ENCODE assay signal across 30 mouse cellular contexts in genomic region chr16:6287699-6288098, GRCm38 (mm10).
A peak's percentile ranks its signal among the peaks of the same experiment; 100 is the strongest.
DNase-seq lines count a peak whose midpoint lies in the region; ATAC-seq and TF ChIP-seq lines count a peak whose summit lies in the region.
"Had no signal": no experiment of that assay in that cellular context is flagged by ENCODE, and none has a peak within 500 bp of the region (broad histone marks: within the 10 kb centered on the region; RNA-seq: fewer than 3 reads in every experiment).

No protein-coding gene starts in this region.

- peaks cover 20% of the 10 kb centered on the region for H3K4me1 ChIP-seq in forebrain, embryonic 16.5 days (replicated peaks; ENCODE audit: control insufficient read depth, insufficient read depth, low read length)
- H3K4me1 ChIP-seq in forebrain, embryonic 11.5 days (replicated peaks; ENCODE audit: control insufficient read depth, insufficient read depth, low read length): no peaks in the 10 kb centered on the region
- peaks cover 22% of the 10 kb centered on the region for H3K4me1 ChIP-seq in hindbrain, embryonic 15.5 days (replicated peaks)
- 0 out of 2 replicates have a peak, but pooled peaks cover 6% of the 10 kb centered on the region for H3K4me1 ChIP-seq in hindbrain, embryonic 10.5 days (replicated peaks)
- 0 out of 2 replicates have a peak, but pooled peaks cover 11% of the 10 kb centered on the region for H3K4me1 ChIP-seq in midbrain, postnatal 0 days (ENCODE audit: insufficient read depth, low read length)
- peaks cover 18% of the 10 kb centered on the region for H3K4me1 ChIP-seq in midbrain, embryonic 16.5 days (ENCODE audit: control insufficient read depth, insufficient read depth, low read length)
- H3K4me1 ChIP-seq: heart, embryonic 10.5 days; heart, embryonic 15.5 days; intestine, embryonic 15.5 days; limb, embryonic 13.5 days; lung, embryonic 15.5 days had no signal

- no peak overlapping the region for H3K4me3 ChIP-seq in forebrain, embryonic 16.5 days (replicated peaks; ENCODE audit: low read length)
- no peak overlapping the region for H3K4me3 ChIP-seq in forebrain, embryonic 11.5 days (ENCODE audit: low read depth, low read length)
- no peak overlapping the region for H3K4me3 ChIP-seq in hindbrain, embryonic 15.5 days
- no peak overlapping the region for H3K4me3 ChIP-seq in hindbrain, embryonic 10.5 days
- H3K4me3 ChIP-seq in midbrain, postnatal 0 days (ENCODE audit: low read depth, low read length): no peak overlapping the region
- H3K4me3 ChIP-seq in midbrain, embryonic 16.5 days (ENCODE audit: low read depth, low read length): no peak overlapping the region
- H3K4me3 ChIP-seq: heart, embryonic 10.5 days; heart, embryonic 15.5 days; intestine, embryonic 15.5 days; limb, embryonic 13.5 days; lung, embryonic 15.5 days had no signal

- no peak overlapping the region for H3K9ac ChIP-seq in forebrain, embryonic 16.5 days (replicated peaks; ENCODE audit: low read depth, low read length)
- no peak overlapping the region for H3K9ac ChIP-seq in forebrain, embryonic 11.5 days (ENCODE audit: low read length)
- H3K9ac ChIP-seq in hindbrain, embryonic 15.5 days: no peak overlapping the region
- H3K9ac ChIP-seq in midbrain, postnatal 0 days (replicated peaks; ENCODE audit: low read length, poor library complexity, severe bottlenecking): no peak overlapping the region
- no peak overlapping the region for H3K9ac ChIP-seq in midbrain, embryonic 16.5 days (ENCODE audit: low read depth, low read length)
- H3K9ac ChIP-seq: heart, embryonic 15.5 days; intestine, embryonic 15.5 days; limb, embryonic 13.5 days; lung, embryonic 15.5 days had no signal

- no peaks in the 10 kb centered on the region for H3K27me3 ChIP-seq in forebrain, embryonic 16.5 days (replicated peaks; ENCODE audit: control insufficient read depth, insufficient read depth, low read length)
- no peaks in the 10 kb centered on the region for H3K27me3 ChIP-seq in forebrain, embryonic 11.5 days (ENCODE audit: control insufficient read depth, insufficient read depth, low read length)
- no peaks in the 10 kb centered on the region for H3K27me3 ChIP-seq in hindbrain, embryonic 15.5 days
- no peaks in the 10 kb centered on the region for H3K27me3 ChIP-seq in hindbrain, embryonic 10.5 days (ENCODE audit: insufficient read depth, poor library complexity, severe bottlenecking)
- H3K27me3 ChIP-seq in midbrain, postnatal 0 days (ENCODE audit: insufficient read depth, low read length): no peaks in the 10 kb centered on the region
- H3K27me3 ChIP-seq in midbrain, embryonic 16.5 days (ENCODE audit: control insufficient read depth, insufficient read depth, low read depth, low read length): no peaks in the 10 kb centered on the region
- H3K27me3 ChIP-seq: CH12.LX; heart, embryonic 15.5 days; intestine, embryonic 15.5 days; limb, embryonic 13.5 days; lung, embryonic 15.5 days had no signal

- DNase-seq in cerebellum, postnatal 10 days: peak; percentile 39 to 53
- DNase-seq in forebrain, embryonic 11.5 days (ENCODE audit: low spot score): no peak
- DNase-seq in hindbrain, embryonic 10.5 days (ENCODE audit: low spot score): no peak
- no peak for DNase-seq in midbrain, postnatal 0 days (ENCODE audit: low spot score)
- DNase-seq: adrenal gland, adult 2 months; adrenal gland, postnatal 36 days; cerebellum, adult 11 months; cerebellum, adult 9-10 months; gastrocnemius, postnatal 14 days; heart, postnatal 4 days; kidney, adult 2 months; layer of hippocampus, adult 9-11 months; right cerebral cortex, postnatal 4 days; thymus, adult 18-20 months; thymus, postnatal 25 days had no signal

- no peak for TF ChIP-seq CTCF in midbrain, postnatal 0 days (IDR thresholded peaks at IDR 0.05)

- no peak for ATAC-seq in cerebellum, adult (ENCODE audit: insufficient number of reproducible peaks, low FRiP score, low TSS enrichment)
- ATAC-seq in forebrain, embryonic 16.5 days: peak; percentile 55
- ATAC-seq in forebrain, embryonic 11.5 days (replicated peaks; ENCODE audit: low FRiP score): no peak
- ATAC-seq in hindbrain, embryonic 15.5 days (ENCODE audit: low FRiP score, low read depth): 0 out of 2 replicates have a peak, but pooled peaks have one; percentile 27
- ATAC-seq in midbrain, postnatal 0 days (ENCODE audit: low FRiP score): no peak
- ATAC-seq in midbrain, embryonic 16.5 days: no peak
- ATAC-seq: activated CD4-positive, CD25-positive, alpha-beta regulatory T cell, adult 4 months; hindbrain, postnatal 0 days; intestine, embryonic 15.5 days had no signal

- no peak overlapping the region; the same call in 1 of the 2 replicates for H3K27ac ChIP-seq in forebrain, embryonic 16.5 days (ENCODE audit: low read length)
- no peak overlapping the region for H3K27ac ChIP-seq in forebrain, embryonic 11.5 days (ENCODE audit: low read depth, low read length)
- no peak overlapping the region for H3K27ac ChIP-seq in hindbrain, embryonic 15.5 days (replicated peaks)
- H3K27ac ChIP-seq in hindbrain, embryonic 10.5 days: no peak overlapping the region
- peak overlapping the region; percentile 12; the same call in 1 of the 2 replicates for H3K27ac ChIP-seq in midbrain, postnatal 0 days (ENCODE audit: low read depth, low read length)
- H3K27ac ChIP-seq in midbrain, embryonic 16.5 days (ENCODE audit: low read length): no peak overlapping the region
- H3K27ac ChIP-seq: heart, embryonic 10.5 days; heart, embryonic 15.5 days; hindbrain, postnatal 0 days; intestine, embryonic 15.5 days; limb, embryonic 13.5 days; lung, embryonic 15.5 days; stomach, postnatal 0 days had no signal

- H3K4me2 ChIP-seq in forebrain, embryonic 16.5 days (ENCODE audit: low read length): no peak overlapping the region
- no peak overlapping the region for H3K4me2 ChIP-seq in forebrain, embryonic 11.5 days (ENCODE audit: low read depth, low read length, severe bottlenecking)
- H3K4me2 ChIP-seq in hindbrain, embryonic 15.5 days: no peak overlapping the region
- no peak overlapping the region for H3K4me2 ChIP-seq in midbrain, postnatal 0 days (ENCODE audit: low read depth, low read length, poor library complexity, severe bottlenecking)
- H3K4me2 ChIP-seq in midbrain, embryonic 16.5 days (ENCODE audit: low read length): no peak overlapping the region
- H3K4me2 ChIP-seq: heart, embryonic 15.5 days; intestine, embryonic 15.5 days; limb, embryonic 13.5 days; liver, embryonic 11.5 days; lung, embryonic 15.5 days; midbrain, embryonic 11.5 days had no signal

- 68% methylated on average over 2 of the region's 2 CpGs for WGBS in forebrain, embryonic 16.5 days
- 81% methylated on average over 2 of the region's 2 CpGs for WGBS in forebrain, embryonic 11.5 days
- 72% methylated on average over 2 of the region's 2 CpGs for WGBS in hindbrain, embryonic 15.5 days
- WGBS in hindbrain, embryonic 10.5 days: 77% methylated on average over 2 of the region's 2 CpGs
- WGBS in midbrain, postnatal 0 days: 54% methylated on average over 2 of the region's 2 CpGs
- WGBS in midbrain, embryonic 16.5 days: 71% methylated on average over 2 of the region's 2 CpGs

- H3K9me3 ChIP-seq in forebrain, embryonic 16.5 days (ENCODE audit: control insufficient read depth, low read length): no peaks in the 10 kb centered on the region
- no peaks in the 10 kb centered on the region for H3K9me3 ChIP-seq in forebrain, embryonic 11.5 days (ENCODE audit: control insufficient read depth, low read length)
- H3K9me3 ChIP-seq in hindbrain, embryonic 15.5 days: no peaks in the 10 kb centered on the region
- no peaks in the 10 kb centered on the region for H3K9me3 ChIP-seq in hindbrain, embryonic 10.5 days
- H3K9me3 ChIP-seq in midbrain, postnatal 0 days (ENCODE audit: low read length): no peaks in the 10 kb centered on the region
- H3K9me3 ChIP-seq in midbrain, embryonic 16.5 days (replicated peaks; ENCODE audit: control insufficient read depth, low read length, poor library complexity, severe bottlenecking): no peaks in the 10 kb centered on the region
- H3K9me3 ChIP-seq: heart, embryonic 10.5 days; heart, embryonic 15.5 days; intestine, embryonic 15.5 days; limb, embryonic 13.5 days; lung, embryonic 15.5 days had no signal

- H3K36me3 ChIP-seq in forebrain, embryonic 16.5 days (ENCODE audit: control insufficient read depth, insufficient read depth): no peaks in the 10 kb centered on the region
- H3K36me3 ChIP-seq in forebrain, embryonic 11.5 days (ENCODE audit: control insufficient read depth, insufficient read depth, low read length): no peaks in the 10 kb centered on the region
- no peaks in the 10 kb centered on the region for H3K36me3 ChIP-seq in hindbrain, embryonic 15.5 days
- H3K36me3 ChIP-seq in hindbrain, embryonic 10.5 days: no peaks in the 10 kb centered on the region
- no peaks in the 10 kb centered on the region for H3K36me3 ChIP-seq in midbrain, postnatal 0 days (ENCODE audit: insufficient read depth, low read length)
- H3K36me3 ChIP-seq in midbrain, embryonic 16.5 days (ENCODE audit: control insufficient read depth, insufficient read depth, low read length): no peaks in the 10 kb centered on the region
- H3K36me3 ChIP-seq: heart, embryonic 10.5 days; heart, embryonic 15.5 days; intestine, embryonic 15.5 days; limb, embryonic 13.5 days; lung, embryonic 15.5 days had no signal

Comparison
In these comparisons a context has a peak if more than half of its experiments do, and no peak if none do; other contexts are left out.
1. ATAC-seq: peak in forebrain, embryonic 16.5 days (single experiment) and hindbrain, embryonic 15.5 days (single experiment); none in cerebellum, adult (single experiment), forebrain, embryonic 11.5 days (single experiment), midbrain, postnatal 0 days (single experiment) and midbrain, embryonic 16.5 days (single experiment).
2. DNase-seq: peak in cerebellum, postnatal 10 days (2 of 2); none in forebrain, embryonic 11.5 days (single experiment), hindbrain, embryonic 10.5 days (single experiment) and midbrain, postnatal 0 days (single experiment).